Mouse (Mus musculus): Measurements from ENCODE around the gene Slc43a2.

The Slc43a2 gene

DNA sequence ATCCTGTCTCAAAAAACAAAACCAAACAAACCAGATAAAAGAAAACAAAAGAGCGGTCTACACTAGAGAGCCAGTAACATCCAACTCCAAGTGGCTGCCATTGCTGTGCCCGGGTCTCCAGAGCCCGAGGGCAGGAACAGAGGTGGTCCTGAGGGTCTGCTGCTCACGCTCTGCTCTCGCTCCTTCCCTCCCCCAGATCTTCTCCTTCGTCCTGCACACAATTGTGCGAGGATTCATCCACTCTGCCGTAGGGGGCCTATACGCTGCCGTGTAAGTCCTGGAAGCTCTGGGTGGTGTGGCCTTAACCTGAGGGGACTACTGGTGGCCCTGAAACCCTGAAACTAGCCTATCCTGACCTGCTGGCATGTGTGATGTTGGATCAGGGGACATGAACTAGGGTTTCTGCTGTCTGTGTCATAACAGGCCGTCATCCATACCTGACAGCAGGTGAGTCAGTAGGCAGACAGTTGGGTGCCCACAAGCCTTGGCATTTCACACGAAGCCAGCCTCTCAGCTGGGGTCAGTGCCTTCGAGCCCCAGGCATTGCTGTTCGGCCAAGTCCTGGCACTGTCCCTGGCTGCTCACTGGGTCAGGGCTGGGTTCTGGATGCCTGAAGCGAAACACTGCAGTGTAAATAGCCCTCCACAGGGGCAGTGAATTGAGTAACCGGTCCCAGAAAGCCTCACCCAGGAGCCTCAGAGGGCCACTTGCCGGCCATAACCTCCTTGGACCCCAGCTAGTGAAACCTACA is 39.1 kb downstream of the Slc43a2 start:
- ChIA-PET POLR2A (interaction anchor here in 2 of 4 experiments (0.7 to 1.3 kb wide), 3 partner anchors 9 to 60 kb away, joined by 3 to 4 read pairs (median 3); no protein-coding TSS in a partner anchor), CTCF (interaction anchor here in 2 of 4 experiments (0.6 to 4.9 kb wide), 3 partner anchors 39 to 590 kb away, joined by 3 to 49 read pairs (median 3); partner anchors contain the start of gene Slc43a2 (in 1 of the 2))

DNA sequence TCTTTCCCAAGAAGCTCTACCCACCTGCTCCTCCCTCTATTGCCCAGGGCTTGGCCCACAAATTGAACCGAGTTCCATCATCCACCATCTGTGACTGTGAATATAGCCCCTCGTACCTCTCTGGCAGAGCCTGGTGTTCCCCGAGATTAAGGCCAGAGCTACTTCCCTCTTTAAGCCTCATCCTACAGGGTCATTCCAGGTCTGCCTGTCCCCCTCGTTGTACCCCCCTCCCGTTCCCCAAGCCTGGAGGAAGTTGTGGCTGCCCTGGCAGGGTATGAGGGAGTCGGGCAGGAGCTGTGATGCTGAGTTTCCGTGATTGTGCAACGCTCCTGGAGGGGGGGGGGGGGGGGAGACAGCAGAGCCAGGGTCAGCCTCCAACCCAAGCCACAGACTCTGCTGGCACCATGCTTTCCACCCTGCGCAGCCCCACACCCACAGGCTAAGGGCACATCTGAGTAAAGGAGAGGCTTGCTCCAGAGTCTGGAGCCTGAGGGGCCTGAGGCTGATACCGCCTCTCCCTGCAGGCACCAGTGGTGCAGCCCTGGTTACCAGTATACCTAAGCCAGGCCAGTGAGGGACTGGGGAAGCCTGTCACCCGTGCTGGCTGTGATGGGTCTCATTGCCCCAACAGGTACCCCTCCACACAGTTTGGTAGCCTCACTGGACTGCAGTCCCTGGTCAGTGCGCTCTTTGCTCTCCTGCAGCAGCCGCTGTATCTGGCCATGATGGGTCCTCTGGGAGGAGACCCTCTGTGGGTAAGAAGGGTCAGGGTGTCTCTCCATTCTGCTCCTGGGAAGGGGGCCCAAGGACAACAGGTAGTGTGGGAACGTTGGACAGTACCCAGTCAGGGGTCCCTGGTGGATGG is 39.9 kb downstream of the Slc43a2 start:
- ChIA-PET CTCF (interaction anchor here (0.6 to 4.9 kb wide), 8 partner anchors 13 to 590 kb away, joined by 3 to 49 read pairs (median 4); partner anchors contain the start of genes Slc43a2 (in 2 of the 4), Pitpna (in 1 of the 4) and Rilp (in 1 of the 4)), POLR2A (interaction anchor here in 3 of 4 experiments (0.6 to 3.6 kb wide), 10 partner anchors 10 to 110 kb away, joined by 3 to 18 read pairs (median 4); partner anchors contain the start of genes Slc43a2 (in 2 of the 3), Prpf8 (in 1 of the 3), Rilp (in 1 of the 3) and Tlcd2 (in 1 of the 3))

DNA sequence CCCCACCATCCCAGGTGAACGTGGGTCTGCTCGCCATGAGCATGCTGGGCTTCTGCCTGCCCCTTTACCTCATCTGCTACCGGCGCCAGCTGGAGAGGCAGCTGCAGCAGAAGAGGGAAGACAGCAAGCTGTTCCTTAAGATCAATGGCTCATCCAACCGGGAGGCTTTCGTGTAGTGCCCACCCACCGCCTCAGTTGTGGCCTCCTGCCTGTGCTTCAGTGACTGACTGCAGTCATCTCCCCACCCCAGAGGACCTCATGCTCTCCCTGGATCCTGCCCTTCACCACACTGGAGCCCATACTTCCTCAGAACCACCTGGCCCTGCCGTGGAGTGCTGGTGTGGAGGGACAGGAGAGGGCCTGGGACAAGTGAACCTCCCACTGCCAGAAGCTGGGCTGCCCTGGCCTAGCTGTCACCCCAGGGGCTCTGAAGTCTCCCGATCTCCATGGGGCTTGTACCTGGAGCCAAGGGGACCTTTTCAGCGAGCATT is 40.9 kb downstream of the Slc43a2 start:
- POLR2A ChIA-PET, result interaction anchor here in 3 of 4 experiments (0.6 to 3.6 kb wide), 14 partner anchors 8 to 142 kb away, joined by 3 to 18 read pairs (median 4); partner anchors contain the start of genes Pitpna (in 2 of the 3), Slc43a2 (in 2 of the 3), Prpf8 (in 1 of the 3) and Rilp (in 1 of the 3)
- CTCF ChIA-PET, result interaction anchor here (0.6 to 4.9 kb wide), 14 partner anchors 12 to 62 kb away, joined by 3 to 49 read pairs (median 4); partner anchors contain the start of genes Slc43a2 (in 3 of the 4), Pitpna (in 1 of the 4) and Rilp (in 1 of the 4)

DNA sequence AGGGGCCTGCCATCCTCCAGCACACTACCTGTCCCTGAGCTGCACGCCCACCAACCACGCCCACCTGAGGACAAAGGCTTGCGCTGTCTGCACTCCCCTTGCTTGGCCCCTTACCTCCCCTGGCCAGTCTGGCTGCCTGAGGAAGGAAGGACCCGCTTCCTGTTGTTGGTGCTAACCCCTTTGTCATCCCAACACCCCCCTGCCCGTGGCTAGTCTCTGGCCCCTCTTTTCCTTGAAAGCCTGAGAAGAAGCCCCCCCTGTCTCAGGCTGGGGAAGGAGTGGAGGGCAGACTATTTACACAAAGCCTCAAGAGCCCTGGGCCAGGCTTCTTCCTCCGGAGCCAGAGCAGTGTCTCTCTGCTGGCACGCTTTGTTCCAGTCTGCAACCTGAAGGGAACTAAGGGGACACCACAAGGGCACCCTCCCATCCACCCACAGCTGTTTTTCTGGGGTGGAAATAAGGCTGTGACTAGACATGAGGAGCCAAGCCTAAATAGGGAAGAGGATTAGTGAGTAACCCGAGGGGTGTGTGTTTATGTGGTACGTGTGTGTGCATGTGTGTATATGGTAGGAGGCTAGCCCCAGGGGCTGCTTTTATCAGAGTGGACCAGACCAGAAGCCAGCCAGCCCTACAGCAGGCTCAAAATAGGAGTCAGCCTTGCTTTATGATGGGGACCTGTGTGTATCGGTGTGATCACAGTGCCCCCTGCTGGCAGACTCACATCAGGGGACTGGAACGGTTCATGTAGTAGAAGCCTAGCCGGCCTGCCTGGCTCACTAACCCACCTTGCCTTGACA is 41.6 kb downstream of the Slc43a2 start:
- POLR2A ChIA-PET, result interaction anchor here in 3 of 4 experiments (0.6 to 3.6 kb wide), 13 partner anchors 9 to 141 kb away, joined by 3 to 18 read pairs (median 4); partner anchors contain the start of genes Pitpna (in 2 of the 3), Slc43a2 (in 2 of the 3), Prpf8 (in 1 of the 3) and Rilp (in 1 of the 3)
- CTCF ChIA-PET, result interaction anchor here (0.6 to 4.9 kb wide), 23 partner anchors 10 to 324 kb away, joined by 3 to 49 read pairs (median 3); partner anchors contain the start of genes Slc43a2 (in 3 of the 4), Pitpna (in 1 of the 4) and Rilp (in 1 of the 4)

DNA sequence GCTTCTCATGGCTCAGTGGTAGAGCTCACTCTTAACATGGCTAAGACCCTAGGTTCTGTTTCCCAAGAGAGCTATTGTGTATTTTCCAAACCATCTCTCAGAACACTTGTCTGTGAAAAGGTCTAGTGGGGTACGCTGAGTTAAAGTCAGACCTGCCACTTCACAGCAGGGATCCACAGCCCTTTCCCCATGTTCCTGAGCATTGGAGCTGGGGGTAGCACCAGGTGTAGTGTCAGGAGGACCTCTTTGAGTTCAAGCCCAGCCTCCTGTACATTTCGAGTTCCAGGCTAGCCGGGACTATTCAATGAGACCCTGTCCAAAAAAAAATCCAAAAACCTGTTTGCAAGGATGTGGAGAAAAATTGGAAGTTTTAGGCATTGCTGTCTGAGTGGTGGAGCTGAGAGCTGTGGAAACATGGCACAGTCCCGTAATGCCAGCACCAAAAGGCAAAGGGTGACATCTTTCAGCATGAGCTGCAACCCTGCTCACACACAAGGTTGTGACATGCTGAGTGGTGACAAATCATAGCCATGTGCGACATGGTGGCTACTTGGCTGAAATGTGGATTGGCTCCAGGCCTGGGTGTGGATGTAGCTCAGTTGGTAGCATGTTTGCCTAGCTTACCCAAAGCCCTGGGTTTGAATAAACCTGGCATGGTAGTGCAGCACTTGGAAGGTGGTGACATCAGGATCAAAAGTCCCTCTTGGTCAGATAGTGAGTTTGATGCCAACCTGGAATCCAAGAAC is 43.1 kb downstream of the Slc43a2 start:
- ChIA-PET CTCF (interaction anchor here (0.5 to 4.9 kb wide), 15 partner anchors 12 to 172 kb away, joined by 3 to 49 read pairs (median 4); partner anchors contain the start of genes Rilp (in 1 of the 4) and Slc43a2 (in 1 of the 4)), POLR2A (interaction anchor here in 3 of 4 experiments (0.6 to 3.6 kb wide), 7 partner anchors 11 to 113 kb away, joined by 3 to 18 read pairs (median 3); partner anchors contain the start of genes Slc43a2 (in 1 of the 3) and Tlcd2 (in 1 of the 3))

DNA sequence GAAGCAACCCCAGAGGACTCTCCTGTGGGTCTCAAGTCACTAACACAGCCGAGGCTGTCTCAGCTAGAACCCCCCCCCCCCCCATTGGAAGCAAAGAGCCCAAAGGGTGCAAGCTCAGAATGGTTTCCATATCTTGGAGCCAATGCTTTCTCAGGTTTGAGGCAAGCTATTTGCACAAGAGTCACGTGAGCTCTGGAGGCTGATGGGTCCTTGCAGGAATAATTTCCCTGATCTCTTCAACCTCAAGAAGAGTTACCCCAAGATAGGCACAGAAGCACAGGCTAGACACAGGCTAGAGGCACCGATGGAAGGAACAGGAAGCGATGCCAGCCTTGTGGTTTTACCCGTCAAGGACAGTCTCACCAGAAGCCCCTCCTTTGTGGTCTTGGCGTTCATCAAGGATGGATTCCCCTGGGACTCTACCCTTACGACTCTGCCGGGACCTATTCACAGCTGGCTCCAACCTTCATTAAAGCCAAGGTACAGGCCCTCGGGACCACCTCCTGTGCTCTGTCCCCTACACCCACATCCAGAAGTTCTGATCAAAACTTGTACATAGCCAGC is 44.1 kb downstream of the Slc43a2 start:
- ChIA-PET POLR2A (interaction anchor here (0.6 to 2.2 kb wide), 10 partner anchors 10 to 556 kb away, joined by 3 to 5 read pairs (median 4); partner anchors contain the start of genes Pitpna (in 1 of the 4) and Tlcd2 (in 1 of the 4)), CTCF (interaction anchor here (0.6 to 2.1 kb wide), 7 partner anchors 9 to 323 kb away, joined by 3 to 10 read pairs (median 4); no protein-coding TSS in a partner anchor)

DNA sequence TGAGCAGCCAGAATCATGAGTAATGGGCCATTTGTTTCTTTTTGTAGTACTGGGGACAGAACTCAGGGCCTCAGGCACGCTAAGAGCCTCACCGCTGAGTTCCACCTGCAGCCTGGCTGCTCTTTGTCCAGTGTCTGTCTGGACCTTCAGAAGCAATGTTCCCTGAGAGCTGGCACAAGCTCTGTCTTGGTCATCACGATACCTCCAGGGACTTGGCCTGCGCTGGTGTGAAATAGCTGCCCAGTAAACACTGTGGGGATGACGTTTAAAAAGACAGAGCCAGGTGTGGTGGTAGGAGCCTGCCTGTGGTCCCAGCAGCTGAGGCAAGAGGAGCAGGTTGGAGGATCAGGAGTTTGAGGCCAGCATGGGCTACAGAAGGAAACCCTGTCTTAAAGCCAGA is 47.1 kb downstream of the Slc43a2 start:
- ChIA-PET POLR2A (interaction anchor here in 1 of 4 experiments (1.2 kb wide), 1 partner anchor 9 kb away, joined by 4 read pairs; the partner anchor contains the start of gene Pitpna), CTCF (interaction anchor here in 1 of 4 experiments (1.5 kb wide), 1 partner anchor 9 kb away, joined by 4 read pairs; the partner anchor contains the start of gene Pitpna)

DNA sequence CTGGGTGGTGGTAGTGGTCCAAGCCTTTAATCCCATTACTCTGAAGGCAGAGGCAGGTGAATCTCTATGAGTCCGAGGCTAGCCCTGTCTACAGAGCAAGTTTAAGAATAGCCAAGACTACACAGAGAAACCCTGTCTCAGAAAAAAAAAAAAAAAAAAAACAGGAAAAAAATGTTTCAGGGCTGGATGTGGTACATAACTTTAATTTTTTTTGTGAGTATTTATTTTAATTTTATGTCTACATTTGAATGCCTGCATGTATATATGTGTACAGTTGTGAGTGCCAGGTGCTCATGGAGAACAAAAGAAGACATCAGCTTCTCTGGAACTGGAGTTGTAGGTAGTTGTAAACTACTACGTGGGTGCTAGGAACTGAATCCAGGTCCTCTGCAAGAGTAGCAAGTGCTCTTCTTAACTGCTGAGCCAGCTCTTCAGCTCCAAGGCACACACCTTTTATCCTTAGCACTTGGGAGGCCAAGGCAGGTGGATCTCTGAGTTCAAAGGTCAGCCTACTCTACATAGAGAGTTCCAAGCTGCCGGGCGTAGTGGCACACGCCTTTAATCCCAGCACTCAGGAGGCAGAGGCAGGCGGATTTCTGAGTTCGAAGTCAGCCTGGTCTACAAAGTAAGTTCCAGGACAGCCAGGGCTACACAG is 50.1 kb downstream of the Slc43a2 start:
- ChIA-PET CTCF (interaction anchor here in 2 of 4 experiments (0.6 to 0.7 kb wide), 2 partner anchors 51 to 211 kb away, joined by 3 to 4 read pairs; no protein-coding TSS in a partner anchor), POLR2A (interaction anchor here in 3 of 4 experiments (0.6 to 1.2 kb wide), 3 partner anchors 18 to 51 kb away, joined by 3 read pairs; no protein-coding TSS in a partner anchor)

DNA sequence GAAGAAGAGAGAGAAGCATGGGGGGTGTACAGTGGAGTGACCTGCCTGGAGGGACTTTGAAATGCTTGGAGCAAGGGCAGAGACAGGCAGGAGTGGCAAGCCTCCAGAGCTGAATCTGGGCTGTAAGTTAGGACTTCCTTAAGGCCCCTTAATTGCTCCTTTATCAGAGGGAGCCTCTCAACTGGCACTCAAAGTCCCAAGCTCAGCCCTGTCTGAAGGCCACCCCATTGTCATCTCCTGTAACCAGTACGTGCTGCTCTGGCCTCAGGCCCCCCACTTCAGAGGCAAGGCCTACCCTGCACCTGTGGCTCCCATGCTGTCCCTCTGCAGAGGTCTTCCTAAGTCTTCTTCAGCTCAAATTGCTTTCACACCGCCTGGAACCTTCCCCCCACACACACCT is 52.0 kb downstream of the Slc43a2 start:
- POLR2A ChIA-PET, result interaction anchor here in 2 of 4 experiments (0.6 to 1.3 kb wide), 4 partner anchors 14 to 123 kb away, joined by 3 to 10 read pairs (median 3); no protein-coding TSS in a partner anchor
- CTCF ChIA-PET, result interaction anchor here in 3 of 4 experiments (0.6 to 1.2 kb wide), 3 partner anchors 25 to 186 kb away, joined by 3 read pairs; partner anchors contain the start of gene Tlcd2 (in 1 of the 3)

DNA sequence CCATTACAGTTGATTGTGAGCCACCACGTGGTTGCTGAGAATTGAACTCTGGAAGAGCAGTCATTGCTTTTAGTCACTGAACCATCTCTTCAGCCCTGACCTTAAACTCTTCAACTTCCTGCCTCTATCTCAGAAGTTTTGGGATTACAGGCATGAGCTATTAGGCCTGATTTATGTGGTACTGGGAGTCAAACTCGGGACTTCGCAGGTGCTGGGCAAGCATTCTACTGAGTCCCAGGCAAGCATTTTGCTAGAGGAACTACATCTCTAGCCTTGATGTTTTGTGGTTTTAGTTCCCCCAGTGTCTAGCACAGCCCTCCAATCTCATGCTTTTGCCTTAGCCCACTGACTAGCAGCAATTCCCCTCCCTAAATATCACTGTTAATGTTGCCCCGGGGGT is 53.6 kb downstream of the Slc43a2 start:
- POLR2A ChIA-PET, result interaction anchor here in 1 of 4 experiments (0.7 to 5.7 kb wide), 4 partner anchors 10 to 306 kb away, joined by 3 to 56 read pairs (median 4); no protein-coding TSS in a partner anchor
- CTCF ChIA-PET, result no interaction called here

DNA sequence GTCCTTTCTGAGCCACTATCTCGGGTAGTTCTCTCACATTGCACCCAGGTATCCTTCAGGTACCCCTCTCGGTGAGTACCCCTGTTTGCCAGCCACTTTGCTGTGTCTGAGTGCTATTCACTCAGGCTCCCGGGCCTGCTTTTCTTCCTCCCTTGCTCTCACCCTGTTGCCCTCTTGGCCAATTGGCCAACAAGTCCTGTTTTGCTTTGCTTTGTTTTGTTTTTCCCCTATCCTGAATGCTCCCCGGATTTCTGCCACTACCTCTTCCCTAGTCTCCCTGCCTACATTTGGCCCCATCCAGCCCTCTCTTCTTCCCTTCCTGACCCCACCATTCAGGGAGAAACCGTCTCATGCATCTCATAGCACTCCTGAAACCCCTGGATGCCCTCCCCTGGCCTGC is 54.5 kb downstream of the Slc43a2 start:
- CTCF ChIA-PET, result interaction anchor here in 1 of 4 experiments (1.0 kb wide), 1 partner anchor 20 kb away, joined by 3 read pairs; no protein-coding TSS in a partner anchor

DNA sequence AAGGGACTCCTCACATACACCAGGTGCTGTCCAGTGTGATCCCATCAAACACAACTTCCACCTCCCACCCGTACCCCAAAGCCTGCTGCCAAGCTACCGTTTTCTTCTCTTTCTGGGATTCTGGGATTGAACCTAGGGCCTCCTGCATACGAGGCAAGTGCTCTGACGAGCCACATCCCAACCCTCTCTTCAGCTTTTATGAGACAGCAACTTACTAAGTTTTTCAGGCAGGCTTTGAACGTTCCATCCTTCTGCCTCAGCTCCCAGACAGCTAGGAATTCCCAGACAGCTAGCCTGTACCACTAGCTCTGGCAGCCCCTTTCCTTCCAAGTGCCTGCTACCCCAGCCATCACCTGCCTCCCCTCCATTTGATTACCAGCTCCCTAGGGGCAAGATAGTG is 55.5 kb downstream of the Slc43a2 start:
- ChIA-PET POLR2A (interaction anchor here (0.6 to 5.7 kb wide), 27 partner anchors 8 to 180 kb away, joined by 3 to 56 read pairs (median 4); partner anchors contain the start of genes Rilp (in 2 of the 4), Slc43a2 (in 2 of the 4), Inpp5k (in 1 of the 4) and Prpf8 (in 1 of the 4)), CTCF (interaction anchor here in 1 of 4 experiments (0.8 to 3.0 kb wide), 4 partner anchors 9 to 76 kb away, joined by 4 to 10 read pairs (median 6); partner anchors contain the start of gene Slc43a2)

More for the DNA sequence above, 54.5 kb downstream of the Slc43a2 start:
- POLR2A ChIA-PET, result interaction anchor here in 1 of 4 experiments (0.6 to 5.7 kb wide), 4 partner anchors 8 to 150 kb away, joined by 3 to 56 read pairs (median 4); no protein-coding TSS in a partner anchor

DNA sequence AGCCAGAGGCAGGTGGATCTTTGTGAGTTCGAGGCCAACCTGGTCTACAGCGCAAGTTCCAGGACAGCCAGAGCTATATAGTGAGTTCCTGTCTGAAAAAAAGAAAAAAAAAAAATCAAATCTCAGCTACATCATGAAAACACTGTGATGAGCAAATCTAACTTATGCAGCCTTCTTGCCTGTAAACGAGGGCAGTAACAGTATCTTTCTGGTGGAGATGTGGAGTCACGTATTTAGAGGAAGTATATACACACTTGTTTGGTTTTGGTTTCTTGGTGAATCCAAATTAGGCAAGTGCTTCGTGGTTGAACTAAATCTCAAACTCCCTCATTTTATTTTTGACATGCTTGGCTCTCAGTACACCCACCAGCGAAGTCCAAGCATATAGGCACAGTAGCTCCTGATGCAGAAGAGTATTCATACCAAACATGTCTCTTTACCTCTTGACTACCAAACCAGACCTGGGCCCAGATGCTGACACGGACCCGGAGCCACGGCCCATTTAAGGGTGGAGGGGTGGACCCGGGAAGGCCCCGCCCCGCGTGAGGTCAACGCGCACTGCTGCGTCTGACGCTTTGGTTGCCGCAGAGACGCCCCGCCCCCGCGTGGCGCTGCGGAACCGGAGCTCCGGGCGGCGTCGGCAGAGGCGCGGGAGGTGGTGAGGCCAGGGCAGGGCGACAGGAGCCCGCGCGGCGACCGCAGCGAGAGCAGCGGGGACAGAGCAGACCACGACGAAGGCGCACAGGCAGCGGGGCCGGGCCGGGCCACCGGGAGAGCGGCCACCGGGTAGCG is 56.2 kb downstream of the Slc43a2 start, which contains the start of gene Pitpna:
Gene Pitpna, plus strand, starts transcription at position 605 of the 792 bp plus-strand sequence.
- POLR2A ChIA-PET, result interaction anchor here (0.5 to 5.7 kb wide), 55 partner anchors 9 to 408 kb away, joined by 3 to 56 read pairs (median 4); partner anchors contain the start of genes Rilp (in 3 of the 4), Slc43a2 (in 3 of the 4), Rpa1 (in 2 of the 4) and Smyd4 (in 2 of the 4)

More for the DNA sequence above, 56.2 kb downstream of the Slc43a2 start, which contains the start of gene Pitpna:
- CTCF ChIA-PET, result interaction anchor here in 2 of 4 experiments (0.5 to 3.0 kb wide), 7 partner anchors 9 to 77 kb away, joined by 3 to 10 read pairs (median 4); partner anchors contain the start of gene Slc43a2 (in 1 of the 2)

Measured in embryonic stem cell, embryonic (primary cell).